ENCODE assay signal across 9 mouse cellular contexts in the genomic region with DNA sequence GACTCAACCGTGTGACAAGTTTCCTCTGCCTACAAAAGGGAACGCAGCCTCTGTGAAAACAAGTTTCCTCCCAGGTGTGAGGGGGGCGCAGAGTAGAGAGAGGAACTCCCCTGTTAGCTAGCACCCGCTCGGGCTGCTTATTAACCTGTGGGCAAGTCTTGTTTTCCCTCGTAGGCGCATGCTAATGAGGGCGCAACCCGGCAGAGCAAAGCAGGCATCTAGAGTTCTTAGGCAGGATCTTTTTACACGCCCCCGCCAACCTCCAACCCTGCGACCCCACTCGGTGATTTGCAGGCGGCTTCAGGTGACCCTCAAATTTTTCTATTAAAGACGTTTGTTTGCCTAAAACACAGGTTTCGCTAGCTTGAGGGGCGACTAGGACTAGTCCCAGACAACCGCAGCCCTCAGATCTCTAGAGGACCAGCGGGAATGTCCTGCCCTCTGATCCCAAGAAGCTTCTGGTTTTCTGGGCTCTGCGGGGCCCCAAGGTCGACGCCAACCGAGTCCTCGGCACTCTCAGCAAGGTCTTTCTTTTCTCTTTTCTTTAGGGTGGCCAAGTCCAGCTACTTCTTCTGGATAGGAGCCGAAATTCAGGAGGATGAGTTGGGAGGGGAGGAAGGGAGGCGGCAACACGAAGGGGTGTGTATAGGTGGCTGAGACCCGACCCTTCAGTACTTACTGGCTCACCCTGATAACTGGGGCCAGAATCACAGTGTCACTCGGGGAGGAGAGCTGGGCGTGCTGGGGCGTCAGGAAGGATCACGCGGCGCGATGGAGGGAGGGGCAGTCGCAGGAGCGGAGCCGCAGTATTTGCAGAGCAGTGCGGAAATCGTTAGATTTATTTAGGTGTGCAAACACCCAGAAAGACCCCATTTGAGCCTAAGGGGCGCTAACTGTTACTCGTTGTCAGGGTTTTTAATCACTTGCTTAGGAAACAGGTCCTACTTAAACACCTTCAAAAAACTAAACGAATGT. TPM values are rescaled to one million over a fixed set of nuclear protein-coding genes. Genes with fewer than 3 reads are reported as not detected.
DNase-seq lines count a peak whose midpoint lies in the region; ATAC-seq lines count a peak whose summit lies in the region.
"Had no signal": no experiment of that assay in that cellular context is flagged by ENCODE, and none has a peak within 500 bp of the region (broad histone marks: within the 10 kb centered on the region; RNA-seq: fewer than 3 reads in every experiment).

No protein-coding gene starts in this region.

- no peak overlapping the region for H3K9ac ChIP-seq in embryonic facial prominence, embryonic 11.5 days (replicated peaks; ENCODE audit: low read length)
- H3K9ac ChIP-seq in midbrain, embryonic 15.5 days: no peak overlapping the region
- H3K9ac ChIP-seq: hindbrain, embryonic 15.5 days had no signal

- no peak overlapping the region for H3K4me3 ChIP-seq in embryonic facial prominence, embryonic 11.5 days (ENCODE audit: low read depth, low read length)
- peak overlapping the region; percentile 3; the same call in 1 of the 2 replicates for H3K4me3 ChIP-seq in midbrain, embryonic 15.5 days
- H3K4me3 ChIP-seq: hindbrain, embryonic 15.5 days had no signal

- H3K9me3 ChIP-seq in embryonic facial prominence, embryonic 11.5 days (replicated peaks; ENCODE audit: control insufficient read depth, low read length): no peaks in the 10 kb centered on the region
- no peaks in the 10 kb centered on the region for H3K9me3 ChIP-seq in midbrain, embryonic 15.5 days
- H3K9me3 ChIP-seq: hindbrain, embryonic 15.5 days had no signal

- no peaks in the 10 kb centered on the region for H3K4me1 ChIP-seq in embryonic facial prominence, embryonic 11.5 days (ENCODE audit: control insufficient read depth, insufficient read depth, low read length)
- H3K4me1 ChIP-seq in midbrain, embryonic 15.5 days: peaks cover 8% of the 10 kb centered on the region; the same call in 1 of the 2 replicates
- H3K4me1 ChIP-seq: hindbrain, embryonic 15.5 days had no signal

- WGBS in embryonic facial prominence, embryonic 11.5 days: under 1% methylated on average over 43 of the region's 43 CpGs
- WGBS in midbrain, embryonic 15.5 days: under 1% methylated on average over 43 of the region's 43 CpGs

- no peak overlapping the region for H3K4me2 ChIP-seq in embryonic facial prominence, embryonic 11.5 days (ENCODE audit: low read depth, low read length)
- no peak overlapping the region for H3K4me2 ChIP-seq in midbrain, embryonic 15.5 days
- H3K4me2 ChIP-seq: hindbrain, embryonic 15.5 days had no signal

- H3K27ac ChIP-seq in embryonic facial prominence, embryonic 11.5 days (replicated peaks; ENCODE audit: low read depth, low read length): no peak overlapping the region
- H3K27ac ChIP-seq in midbrain, embryonic 15.5 days: no peak overlapping the region
- H3K27ac ChIP-seq: hindbrain, embryonic 15.5 days had no signal

- DNase-seq in cerebellum, postnatal 14 days: peak; percentile 29 to 56
- peak; percentile 39 for DNase-seq in embryonic facial prominence, embryonic 11.5 days (ENCODE audit: low spot score)
- DNase-seq in kidney, adult 11 months: peak; percentile 92
- DNase-seq in left cerebral cortex, postnatal 36 days (ENCODE audit: low spot score in 2 of 2): no peak
- DNase-seq in thymus, adult 18-20 months: no peak

- H3K27me3 ChIP-seq in embryonic facial prominence, embryonic 11.5 days (ENCODE audit: control insufficient read depth, insufficient read depth, low read length): peaks cover 51% of the 10 kb centered on the region
- H3K27me3 ChIP-seq in midbrain, embryonic 15.5 days (replicated peaks): peaks cover 77% of the 10 kb centered on the region

- no peak for ATAC-seq in cerebellum, adult (ENCODE audit: insufficient number of reproducible peaks, low FRiP score, low TSS enrichment)
- ATAC-seq in embryonic facial prominence, embryonic 11.5 days (replicated peaks; ENCODE audit: insufficient number of reproducible peaks, low FRiP score, low TSS enrichment, low read depth): no peak
- ATAC-seq in midbrain, embryonic 15.5 days (replicated peaks): no peak; the same call in 1 of the 2 replicates
- ATAC-seq in megakaryocyte-erythroid progenitor cell, adult 5-6 weeks (replicated peaks; ENCODE audit: low FRiP score, low TSS enrichment, poor library complexity, severe bottlenecking): no peak

- no peaks in the 10 kb centered on the region for H3K36me3 ChIP-seq in embryonic facial prominence, embryonic 11.5 days (replicated peaks; ENCODE audit: control insufficient read depth, insufficient read depth, low read depth, low read length)
- H3K36me3 ChIP-seq in midbrain, embryonic 15.5 days (replicated peaks): no peaks in the 10 kb centered on the region
- H3K36me3 ChIP-seq: hindbrain, embryonic 15.5 days had no signal

- intact Hi-C loops in left cerebral cortex, postnatal 36 days (cut with DNase I): loop anchor here (2.0 kb wide), 1 partner anchor 1120 kb away; a partner anchor contains a TSS

RNA-seq across cellular contexts. Expression of a gene that starts 8.5 kb away (rescaled TPM):
- 0.67 and 1.8 TPM in 2 replicates for polyA plus RNA-seq in embryonic facial prominence, embryonic 11.5 days (2014; fragmentation: Nextera tagmentation; extraction: Ambion mirVana)
- polyA plus RNA-seq in midbrain, embryonic 15.5 days (2015; fragmentation: Nextera tagmentation; extraction: Ambion mirVana): 2.1 and 3.8 TPM in 2 replicates
- total RNA-seq in left cerebral cortex, postnatal 36 days (2021): under 1 TPM in 1 of 2 experiments, not detected in 1; 0.70 TPM
- not detected in 2 replicates for total RNA-seq in megakaryocyte-erythroid progenitor cell, adult 5-6 weeks (2014; fragmentation: Nextera tagmentation)
- not detected in 2 replicates for total RNA-seq in megakaryocyte-erythroid progenitor cell, adult 5-6 weeks (2017)

Comparison
In these comparisons a context has a peak if more than half of its experiments do, and no peak if none do; other contexts are left out.
1. DNase-seq: peak in cerebellum, postnatal 14 days (2 of 2), embryonic facial prominence, embryonic 11.5 days (single experiment) and kidney, adult 11 months (single experiment); none in left cerebral cortex, postnatal 36 days (0 of 2) and thymus, adult 18-20 months (0 of 2).